Mouse (Mus musculus): ENCODE measurements around the gene Mkrn2os.

The Mkrn2os gene

DNA sequence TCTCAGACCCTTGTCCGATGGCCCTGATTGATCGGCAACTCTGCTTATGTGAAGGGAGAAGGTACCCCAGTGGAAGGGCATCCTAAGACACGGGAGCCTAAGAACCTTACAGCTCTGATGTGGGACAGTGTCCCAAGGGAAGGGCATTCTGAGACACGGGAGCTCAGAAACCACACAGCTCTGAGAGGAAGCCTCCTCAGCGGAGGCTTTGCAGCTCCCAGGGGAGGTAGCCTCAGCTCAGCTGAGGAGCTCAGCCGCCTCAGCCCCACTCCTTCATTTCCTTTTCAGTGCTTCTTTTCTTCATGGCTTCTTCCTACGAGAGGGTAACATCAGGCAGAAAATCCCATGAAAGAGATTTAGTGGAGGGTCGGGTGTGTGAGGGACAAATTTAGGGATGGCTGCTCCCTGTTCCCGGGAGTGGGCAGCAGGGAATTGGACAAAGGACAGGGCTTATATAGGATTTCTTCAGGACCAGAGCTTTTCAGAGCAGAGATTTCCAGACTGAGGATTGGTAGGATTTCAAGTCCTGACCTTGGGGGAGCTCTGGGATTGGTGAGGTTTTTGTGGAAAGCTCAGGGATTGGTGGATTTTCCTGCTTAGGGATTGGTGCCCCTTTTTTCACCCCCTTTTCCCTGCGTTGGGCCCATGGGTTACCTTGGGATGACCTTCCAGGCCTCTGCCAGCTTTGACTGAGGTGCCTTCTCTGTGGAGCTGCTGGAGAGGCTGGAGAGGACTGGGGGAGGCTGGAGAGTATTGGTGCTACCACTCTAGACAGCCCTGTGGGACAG lies 9.9 kb downstream of the Mkrn2os start:
- DNase-seq (ENCODE audit: low spot score) = no peak

DNA sequence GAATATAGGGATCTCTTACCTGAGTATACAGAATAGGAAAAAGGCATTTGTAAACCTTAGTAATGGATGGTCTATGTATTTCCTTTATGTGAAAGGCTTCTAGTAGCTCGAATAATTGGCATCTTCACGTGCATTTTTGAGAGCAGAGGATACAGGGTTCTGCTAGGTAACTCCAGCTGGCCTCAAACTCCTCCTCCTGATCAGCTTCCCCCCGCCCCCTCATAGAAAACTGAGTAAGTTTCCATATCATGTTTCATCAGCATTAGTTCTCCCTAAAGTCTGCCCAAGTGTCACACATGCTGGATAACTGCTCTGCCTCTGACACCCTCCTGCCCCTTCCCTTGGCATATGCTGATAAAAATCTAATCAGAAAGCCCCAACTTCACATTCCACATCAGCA lies 11.6 kb downstream of the Mkrn2os start:
- DNase-seq (ENCODE audit: low spot score) = no peak

DNA sequence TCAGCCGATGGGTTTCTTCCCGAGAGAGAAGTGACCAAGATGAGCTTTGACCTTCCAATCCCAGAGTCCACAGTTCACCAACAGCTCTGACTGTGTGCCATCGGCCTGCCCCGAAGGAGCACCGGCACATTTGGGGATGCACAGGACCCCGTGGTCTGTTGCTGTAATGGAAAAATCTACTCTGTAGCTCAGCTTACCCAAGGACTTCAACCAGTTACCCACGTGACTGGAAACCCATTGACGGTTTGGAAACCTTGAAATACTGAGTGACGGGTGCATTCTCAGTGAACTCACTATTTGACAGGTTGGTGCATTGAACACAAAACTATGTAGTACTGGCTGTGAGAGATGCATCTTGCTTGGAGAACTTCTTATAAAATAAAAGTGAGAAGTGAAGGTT lies 14.4 kb downstream of the Mkrn2os start:
- no peak for DNase-seq (ENCODE audit: low spot score)

DNA sequence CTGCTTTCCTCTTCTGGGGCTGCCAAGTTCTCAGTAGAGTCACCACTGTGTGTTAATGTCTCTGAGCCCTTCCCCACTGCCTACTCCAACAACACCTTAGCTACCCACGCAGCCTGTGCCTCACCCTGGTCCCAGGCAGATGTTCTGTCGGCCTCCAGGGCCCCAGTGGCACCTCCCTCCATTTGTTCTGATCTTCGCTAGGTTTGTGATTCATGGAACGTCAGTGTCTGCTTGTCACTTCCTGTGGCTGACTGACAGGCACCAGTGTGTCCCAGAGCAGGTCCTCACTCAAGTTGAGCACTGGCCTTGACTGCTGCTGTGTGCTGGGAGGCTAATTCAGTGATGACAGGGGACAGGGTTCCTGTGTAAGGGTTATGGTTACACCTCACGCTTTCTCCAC lies 15.0 kb downstream of the Mkrn2os start:
- no peak for DNase-seq (ENCODE audit: low spot score)

GRCm38 (mm10) chr6:115574171-115574570 lies 18.2 kb downstream of the Mkrn2os start:
- DNase-seq (ENCODE audit: low spot score) = no peak

DNA sequence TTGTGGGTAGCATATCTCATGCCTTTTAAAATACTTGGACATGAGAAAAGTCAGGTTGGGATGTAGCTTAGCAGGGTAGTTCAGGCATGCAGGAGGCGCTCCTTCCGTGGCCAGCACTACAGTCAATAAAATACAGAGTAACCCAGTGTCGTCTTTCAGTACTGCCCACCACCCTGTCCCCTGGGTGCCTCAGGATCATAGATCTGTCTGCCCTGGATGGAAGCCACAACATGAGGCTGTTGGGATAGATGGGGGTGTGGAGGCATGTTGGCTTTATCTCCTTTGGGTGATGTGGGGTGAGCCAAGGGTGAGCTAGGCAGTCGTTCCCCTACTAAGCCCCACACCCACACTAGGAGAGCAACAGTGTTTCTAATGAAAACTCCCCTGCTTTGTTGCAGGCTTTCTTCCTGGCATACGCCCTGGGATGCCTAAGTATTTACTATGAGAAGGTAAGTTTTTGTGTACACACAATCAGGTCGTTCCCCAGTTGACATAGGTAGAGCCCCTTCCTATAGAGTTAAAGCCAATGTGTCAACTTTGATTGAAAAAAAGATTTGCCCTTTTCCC lies 26.8 kb downstream of the Mkrn2os start:
- DNase-seq (ENCODE audit: low spot score) = no peak

GRCm38 (mm10) chr6:115559651-115560632 lies 32.4 kb downstream of the Mkrn2os start:
- DNase-seq (ENCODE audit: low spot score) = no peak

GRCm38 (mm10) chr6:115558176-115558575 lies 34.2 kb downstream of the Mkrn2os start:
- DNase-seq (ENCODE audit: low spot score) = no peak

DNA sequence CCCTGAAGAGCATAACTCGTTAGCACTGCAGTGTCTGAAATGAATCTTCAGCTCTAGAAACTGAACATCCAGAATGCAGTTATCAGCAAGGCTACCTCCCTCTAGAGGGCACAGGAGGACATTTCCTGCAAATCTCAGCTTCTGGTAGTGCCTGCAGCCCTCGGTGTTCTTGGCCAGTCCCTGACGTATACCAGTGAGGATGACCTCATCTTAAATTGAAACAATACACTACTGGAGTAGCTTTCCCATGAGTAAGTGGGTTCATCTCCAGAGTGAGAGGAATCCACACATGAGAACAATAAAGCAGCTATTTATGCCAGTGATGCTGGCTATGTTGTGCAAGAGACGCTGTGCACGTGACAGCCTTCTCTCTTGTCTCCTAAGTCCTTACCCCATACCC lies 36.9 kb downstream of the Mkrn2os start:
- no peak for DNase-seq (ENCODE audit: low spot score)

- DNase-seq (ENCODE audit: low spot score) = peak; percentile 57
Measured at GRCm38 (mm10) chr6:115546276-115546675, 46.1 kb downstream of the Mkrn2os start.

- peak; percentile 97 for DNase-seq (ENCODE audit: low spot score)
Measured at GRCm38 (mm10) chr6:115544442-115544970, 47.9 kb downstream of the Mkrn2os start, which contains the start of gene Tsen2. Tsen2 (plus strand) TSS chr6:115544664.

- DNase-seq (ENCODE audit: low spot score) = no peak
Measured at GRCm38 (mm10) chr6:115542341-115542740, 50.0 kb downstream of the Mkrn2os start.

- DNase-seq (ENCODE audit: low spot score) = no peak
Measured at GRCm38 (mm10) chr6:115541676-115542275, 50.6 kb downstream of the Mkrn2os start.

GRCm38 (mm10) chr6:115538645-115539429 lies 53.5 kb downstream of the Mkrn2os start:
- DNase-seq (ENCODE audit: low spot score) = peak; percentile 83

DNA sequence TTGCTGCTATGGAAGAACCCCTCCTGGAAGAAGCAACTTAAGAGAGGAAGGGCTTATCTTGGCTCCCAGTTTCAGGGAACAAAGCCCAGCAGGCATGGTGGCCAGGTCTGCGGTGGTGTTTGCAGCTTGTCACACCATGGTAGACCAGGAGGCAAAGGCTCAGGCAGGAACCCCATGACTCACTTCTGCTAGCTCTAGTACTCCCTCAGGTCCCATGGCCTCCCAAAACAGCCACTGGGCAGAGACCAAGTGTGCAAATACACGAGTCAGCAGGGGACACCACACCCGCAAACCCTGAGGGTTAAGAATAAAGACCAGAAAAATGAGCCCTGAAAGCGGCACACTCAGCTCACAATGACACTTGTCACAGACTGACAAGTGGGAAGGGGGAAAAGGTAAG lies 56.2 kb downstream of the Mkrn2os start:
- no peak for DNase-seq (ENCODE audit: low spot score)

- no peak for DNase-seq (ENCODE audit: low spot score)
Measured at GRCm38 (mm10) chr6:115534617-115535016, 57.8 kb downstream of the Mkrn2os start.
